Mouse (Mus musculus) liver, embryonic 12.5 days (tissue): ENCODE results near the gene Sike1. TPM values are rescaled to one million over a fixed set of nuclear protein-coding genes. Genes with fewer than 3 reads are reported as not detected.

Experiments used
- ATAC-seq: fragments of 200-750 bp; cut with Nextera tagmentation; 2 replicates; pipeline ENCODE4 v1.8.0; 2017; ENCODE audit warnings: moderate number of reproducible peaks, mild to moderate bottlenecking, moderate library complexity
- H3K27ac ChIP-seq: fragments of 300-500 bp; sonication (generic); 2 replicates; pipeline ENCODE4 v1.5.1; 2016; ENCODE audit warnings: mild to moderate bottlenecking
- H3K27me3 ChIP-seq: fragments of 300-500 bp; sonication (generic); replicated peaks from 2 replicates; pipeline ENCODE4 v1.6.1; 2016; ENCODE audit warnings: mild to moderate bottlenecking, moderate library complexity
- H3K36me3 ChIP-seq: fragments of 300-500 bp; sonication (generic); 2 replicates; pipeline ENCODE4 v1.6.1; 2016; ENCODE audit warnings: mild to moderate bottlenecking, moderate library complexity
- H3K4me1 ChIP-seq: fragments of 300-500 bp; sonication (generic); 2 replicates; pipeline ENCODE4 v1.6.1; 2016
- H3K4me2 ChIP-seq: fragments of 300-500 bp; sonication (generic); 2 replicates; pipeline ENCODE4 v1.6.1; 2016; ENCODE audit warnings: mild to moderate bottlenecking, moderate library complexity
- H3K4me3 ChIP-seq: fragments of 300-500 bp; sonication (generic); 2 replicates; pipeline ENCODE4 v1.5.1; 2016; ENCODE audit warnings: mild to moderate bottlenecking, moderate library complexity
- H3K9ac ChIP-seq: fragments of 300-500 bp; sonication (generic); 2 replicates; pipeline ENCODE4 v1.6.1; 2016; ENCODE audit warnings: mild to moderate bottlenecking, moderate library complexity
- H3K9me3 ChIP-seq: fragments of 300-500 bp; sonication (generic); replicated peaks from 2 replicates; pipeline ENCODE4 v1.6.1; 2016; ENCODE audit warnings: mild to moderate bottlenecking, moderate library complexity
- WGBS: fragments of 180-500 bp; shearing (Covaris S2); methylation state at CpG from one replicate; pipeline ENCODE4 v1.1.7; 2016; ENCODE audit not compliant: insufficient replicate concordance; 5-methylcytosine and 5-hydroxymethylcytosine counted together
- polyA plus RNA-seq: library from polyadenylated mRNA; unstranded; fragments of >200 nt; fragmentation: Nextera tagmentation; extraction: Ambion mirVana; gene quantifications from 2 replicates; pipeline ENCODE4 v1.2.1, GENCODE M21; 2016

Sike1 gene
- polyA plus RNA-seq, 1 experiment from 2014 or later, result 21.6 TPM

DNA sequence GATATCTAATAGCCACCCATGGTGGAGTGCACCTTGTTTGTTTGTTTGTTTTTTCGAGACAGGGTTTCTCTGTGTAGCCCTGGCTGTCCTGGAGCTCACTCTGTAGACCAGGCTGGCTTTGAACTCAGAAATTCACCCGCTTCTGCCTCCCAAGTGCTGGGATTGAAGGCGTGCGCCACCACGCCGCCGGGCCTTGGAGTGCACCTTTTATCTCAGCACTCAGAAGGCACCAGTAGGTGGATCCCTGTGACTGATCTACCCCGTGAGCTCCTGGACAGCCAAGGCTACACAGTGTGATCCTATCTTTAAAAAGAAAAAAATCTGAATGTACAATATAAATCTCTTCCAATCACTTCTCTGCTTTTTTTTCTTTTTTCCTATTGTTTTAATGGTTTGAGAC is 4.5 kb upstream of the Sike1 start:
- H3K36me3 ChIP-seq, result no peaks in the 10 kb centered on the region
- no peaks in the 10 kb centered on the region for H3K27me3 ChIP-seq
- no peaks in the 10 kb centered on the region for H3K9me3 ChIP-seq
- no peak overlapping the region for H3K9ac ChIP-seq
- no peak overlapping the region for H3K27ac ChIP-seq
- 53% methylated on average over 8 of the region's 8 CpGs for WGBS
- no peak overlapping the region for H3K4me2 ChIP-seq
- peaks cover 8% of the 10 kb centered on the region for H3K4me1 ChIP-seq
- H3K4me3 ChIP-seq, result no peak overlapping the region
- ATAC-seq, result no peak

DNA sequence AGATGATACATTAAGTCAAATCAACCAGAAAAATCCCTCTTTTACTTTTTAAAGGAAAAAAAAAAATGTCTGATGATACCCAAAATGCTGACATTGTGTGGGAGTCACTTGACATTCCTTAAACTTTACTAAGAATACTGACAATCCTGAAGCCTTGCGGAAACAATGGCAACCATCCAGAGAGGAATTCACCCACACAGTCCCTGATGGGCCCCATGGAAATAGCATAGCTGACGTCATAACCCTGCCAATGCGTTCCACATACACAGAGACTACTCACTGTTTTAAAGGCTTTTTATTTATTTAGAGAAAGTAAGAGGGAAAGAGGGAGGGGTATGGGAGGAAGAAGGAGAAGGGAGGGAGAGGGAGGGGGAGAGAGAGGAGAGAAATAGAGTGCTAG is 2.6 kb upstream of the Sike1 start:
- no peak overlapping the region for H3K4me2 ChIP-seq

DNA sequence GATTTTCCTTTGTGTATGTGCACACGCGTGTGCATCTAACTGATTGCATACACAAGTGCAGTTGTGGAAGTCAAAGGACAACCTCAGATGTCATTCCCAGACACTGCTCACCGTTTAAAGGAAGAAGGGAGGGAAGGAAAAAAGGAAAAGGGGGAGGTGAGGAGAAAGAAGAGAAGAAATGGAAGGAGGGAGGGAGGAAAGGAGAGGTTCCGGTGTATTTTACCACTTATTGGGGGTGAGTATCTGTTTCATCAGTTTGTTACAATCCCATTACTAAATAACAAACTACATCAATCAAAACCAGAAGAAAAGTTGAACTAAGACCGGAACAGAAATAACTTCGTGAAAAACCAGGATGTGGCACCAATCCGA is 289 bp upstream of the Sike1 start:
- Histone ChIP-seq H3K4me1 (peaks cover 20% of the 10 kb centered on the region), H3K27ac (no peak overlapping the region), H3K9me3 (0 out of 2 replicates have a peak, but pooled peaks cover 4% of the 10 kb centered on the region), H3K27me3 (no peaks in the 10 kb centered on the region), H3K36me3 (peaks cover 21% of the 10 kb centered on the region), H3K9ac (no peak overlapping the region), H3K4me3 (peak overlapping the region; percentile 70), H3K4me2 (peak overlapping the region; percentile 67)
- WGBS, result 44% methylated on average over 7 of the region's 7 CpGs
- no peak for ATAC-seq

More for the DNA sequence above, 2.6 kb upstream of the Sike1 start:
- Histone ChIP-seq H3K27ac (no peak overlapping the region), H3K9ac (no peak overlapping the region), H3K4me1 (peaks cover 20% of the 10 kb centered on the region), H3K36me3 (no peaks in the 10 kb centered on the region), H3K4me3 (no peak overlapping the region), H3K9me3 (no peaks in the 10 kb centered on the region), H3K27me3 (no peaks in the 10 kb centered on the region)
- 49% methylated on average over 3 of the region's 3 CpGs for WGBS
- no peak for ATAC-seq

DNA sequence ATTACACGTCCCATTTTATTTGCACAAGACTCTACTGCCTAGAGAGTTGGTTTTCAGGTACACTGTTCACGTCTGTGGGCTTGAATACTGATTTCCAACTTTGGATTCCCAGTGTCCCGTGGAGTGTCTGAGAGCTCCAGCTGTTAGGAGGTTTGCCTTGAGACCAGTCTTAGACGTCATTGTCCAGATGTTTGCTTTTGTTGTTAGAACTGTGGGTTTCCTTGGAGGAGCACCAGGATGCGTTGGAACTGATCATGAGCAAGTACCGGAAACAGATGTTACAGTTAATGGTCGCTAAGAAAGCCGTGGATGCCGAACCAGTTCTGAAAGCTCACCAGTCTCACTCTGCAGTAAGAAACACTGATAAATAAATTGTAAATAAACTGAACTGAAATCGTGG is 1.5 kb downstream of the Sike1 start:
- ATAC-seq, result no peak
- H3K4me2 ChIP-seq, result no peak overlapping the region
- WGBS, result 61% methylated on average over 10 of the region's 10 CpGs
- H3K27ac ChIP-seq, result no peak overlapping the region
- H3K4me3 ChIP-seq, result no peak overlapping the region
- no peak overlapping the region for H3K9ac ChIP-seq
- H3K4me1 ChIP-seq, result peaks cover 20% of the 10 kb centered on the region
- 0 out of 2 replicates have a peak, but pooled peaks cover 4% of the 10 kb centered on the region for H3K9me3 ChIP-seq
- peaks cover 34% of the 10 kb centered on the region for H3K36me3 ChIP-seq
- H3K27me3 ChIP-seq, result no peaks in the 10 kb centered on the region

DNA sequence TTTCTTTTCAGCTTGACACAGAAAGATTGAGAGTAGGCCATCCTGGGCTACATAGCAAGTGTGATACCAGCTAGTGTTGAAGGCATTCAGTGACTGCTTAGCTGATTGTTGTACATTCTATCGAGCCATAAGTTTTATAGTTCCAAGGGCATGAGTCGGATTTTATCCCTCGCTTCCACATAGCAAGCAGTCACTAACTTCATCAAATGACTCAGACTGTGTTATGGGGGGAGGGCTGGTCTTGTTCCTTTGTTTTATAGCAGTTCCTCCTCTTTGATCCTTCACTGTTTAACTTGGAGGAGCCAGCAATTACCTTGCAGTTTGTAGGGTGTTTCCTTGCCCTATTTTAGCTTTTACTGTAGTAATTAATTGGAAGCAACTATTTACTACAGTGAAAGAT is 2.1 kb downstream of the Sike1 start:
- no peak for ATAC-seq
- WGBS, result 89% methylated on average over 3 of the region's 3 CpGs

DNA sequence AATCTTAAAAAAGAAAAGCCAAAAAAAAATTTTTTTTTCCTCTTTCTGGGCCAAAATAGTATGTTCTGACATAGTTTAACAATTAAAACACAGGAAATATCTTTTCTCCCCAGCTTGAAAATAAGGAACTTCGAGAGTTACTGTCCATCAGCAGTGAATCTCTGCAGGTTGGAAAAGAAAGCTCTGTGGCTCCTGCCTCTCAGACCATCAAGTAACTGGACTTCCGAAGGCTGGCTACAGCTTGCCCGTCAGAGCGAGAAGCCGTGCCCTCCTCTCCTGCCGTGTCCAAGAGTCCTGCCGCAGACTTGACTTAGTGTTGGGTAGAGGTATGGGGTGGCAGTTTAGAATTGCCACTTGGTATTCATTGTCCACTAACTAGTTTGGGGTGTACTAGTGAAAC is 6.1 kb downstream of the Sike1 start:
- H3K9ac ChIP-seq, result no peak overlapping the region
- H3K4me3 ChIP-seq, result no peak overlapping the region
- H3K36me3 ChIP-seq, result peaks cover 48% of the 10 kb centered on the region
- ATAC-seq, result no peak
- no peaks in the 10 kb centered on the region for H3K27me3 ChIP-seq
- peaks cover 7% of the 10 kb centered on the region for H3K4me1 ChIP-seq
- no peak overlapping the region for H3K4me2 ChIP-seq
- 85% methylated on average over 7 of the region's 7 CpGs for WGBS
- H3K27ac ChIP-seq, result no peak overlapping the region
- 0 out of 2 replicates have a peak, but pooled peaks cover 4% of the 10 kb centered on the region for H3K9me3 ChIP-seq

More for the DNA sequence above, 2.1 kb downstream of the Sike1 start:
- H3K4me3 ChIP-seq, result no peak overlapping the region
- H3K9me3 ChIP-seq, result 0 out of 2 replicates have a peak, but pooled peaks cover 4% of the 10 kb centered on the region
- H3K36me3 ChIP-seq, result peaks cover 40% of the 10 kb centered on the region
- H3K9ac ChIP-seq, result no peak overlapping the region
- no peaks in the 10 kb centered on the region for H3K27me3 ChIP-seq
- H3K4me1 ChIP-seq, result peaks cover 20% of the 10 kb centered on the region
- no peak overlapping the region for H3K27ac ChIP-seq
- no peak overlapping the region for H3K4me2 ChIP-seq

DNA sequence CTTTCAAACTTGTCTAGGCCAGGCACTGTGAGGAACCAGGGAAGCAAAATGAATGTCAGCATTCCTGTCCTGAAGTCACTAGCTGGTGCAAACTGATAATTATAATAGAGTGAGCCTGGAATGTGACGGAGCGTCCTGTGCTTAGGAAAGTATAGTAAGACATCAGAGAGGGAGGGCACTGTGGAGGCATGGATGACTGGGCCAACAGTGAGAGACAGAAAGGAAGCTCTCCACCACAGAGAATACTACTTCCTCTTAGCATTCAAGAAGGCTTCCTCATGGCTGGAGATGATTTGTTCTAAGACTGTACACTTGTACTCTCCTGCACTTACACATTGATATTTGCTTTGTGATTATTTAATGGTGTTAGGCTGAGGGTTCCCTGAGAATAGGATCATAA is 21.8 kb downstream of the Sike1 start:
- H3K4me1 ChIP-seq, result peaks cover 22% of the 10 kb centered on the region
- H3K9me3 ChIP-seq, result no peaks in the 10 kb centered on the region
- 0 out of 2 replicates have a peak, but pooled peaks cover 2% of the 10 kb centered on the region for H3K36me3 ChIP-seq
- no peak overlapping the region for H3K4me3 ChIP-seq
- 59% methylated on average over 2 of the region's 2 CpGs for WGBS
- ATAC-seq, result no peak
- H3K9ac ChIP-seq, result no peak overlapping the region
- no peak overlapping the region for H3K4me2 ChIP-seq
- H3K27me3 ChIP-seq, result no peaks in the 10 kb centered on the region
- H3K27ac ChIP-seq, result no peak overlapping the region

DNA sequence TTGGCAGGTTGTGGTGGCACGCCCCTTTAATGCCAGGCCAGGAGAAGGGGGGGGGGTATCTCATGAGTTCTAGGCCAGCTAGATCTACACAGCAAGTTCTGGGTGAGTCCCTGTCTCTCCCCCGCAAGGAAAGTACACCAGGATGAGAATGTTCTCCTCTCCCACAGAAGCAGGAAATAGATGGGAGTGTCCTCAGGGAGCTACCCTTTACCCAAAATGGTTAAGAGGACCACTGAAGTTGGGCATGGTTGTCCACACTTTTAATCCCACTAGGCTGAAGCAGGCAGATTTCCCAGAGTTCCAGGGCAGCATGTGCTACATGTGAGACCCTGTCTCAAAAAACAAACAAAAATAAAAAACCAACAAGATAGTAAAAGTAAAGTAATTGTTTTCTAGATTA is 24.0 kb downstream of the Sike1 start:
- H3K27me3 ChIP-seq, result no peaks in the 10 kb centered on the region
- H3K4me3 ChIP-seq, result peak overlapping the region; percentile 96
- H3K9ac ChIP-seq, result 0 out of 2 replicates have a peak overlapping the region, but pooled peaks have one; percentile 96
- peak overlapping the region; percentile 91 for H3K27ac ChIP-seq
- peak overlapping the region; percentile 89 for H3K4me2 ChIP-seq
- ATAC-seq, result no peak
- H3K36me3 ChIP-seq, result 0 out of 2 replicates have a peak, but pooled peaks cover 5% of the 10 kb centered on the region
- H3K4me1 ChIP-seq, result peaks cover 37% of the 10 kb centered on the region
- 75% methylated on average over 2 of the region's 2 CpGs for WGBS
- H3K9me3 ChIP-seq, result no peaks in the 10 kb centered on the region

DNA sequence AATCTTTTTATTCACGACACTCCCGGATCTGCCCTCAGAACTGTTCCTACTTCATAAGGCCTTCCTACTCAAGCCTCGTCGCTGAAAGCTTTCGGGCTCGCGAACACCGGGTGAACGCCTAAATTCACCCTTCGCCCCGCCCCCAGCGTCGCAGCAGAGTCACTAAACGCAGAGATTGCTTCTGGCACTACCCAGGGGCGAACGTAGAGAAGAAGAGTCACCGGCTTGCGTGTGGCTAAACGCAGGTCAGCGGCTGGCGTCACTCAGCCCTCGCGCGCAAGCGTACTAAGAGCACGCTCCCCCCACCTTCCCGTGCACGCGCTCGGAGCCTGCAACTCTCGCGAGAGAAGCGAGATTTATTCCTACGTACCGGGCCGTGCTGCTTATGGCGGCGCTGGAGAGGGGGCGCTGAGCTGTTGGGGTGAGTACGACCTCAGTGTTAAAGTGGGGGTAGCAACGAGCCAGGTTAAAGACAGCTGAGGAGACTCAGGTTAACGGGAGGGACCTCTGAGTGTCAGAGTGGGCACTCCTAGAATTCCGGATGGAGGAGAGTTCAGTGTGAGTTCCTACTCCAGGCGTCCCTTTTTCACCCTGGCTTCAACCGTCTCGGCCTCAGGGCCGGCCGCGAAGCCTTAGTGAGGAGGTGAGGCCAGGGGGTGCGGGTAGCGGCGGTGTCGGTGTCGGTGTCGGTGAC is 24.9 kb downstream of the Sike1 start, which contains the start of gene Csde1:
Gene Csde1, plus strand, starts transcription at position 178 of the 694 bp plus-strand sequence.
- peak within 1 kb of the TSS; percentile 91 for H3K27ac ChIP-seq
- H3K4me2 ChIP-seq, result peak within 1 kb of the TSS; percentile 89
- H3K9ac ChIP-seq, result peak within 1 kb of the TSS; percentile 96
- under 1% methylated on average over 55 of the region's 55 CpGs for WGBS
- no peaks in the 10 kb centered on the region for H3K27me3 ChIP-seq
- H3K4me3 ChIP-seq, result peak within 1 kb of the TSS; percentile 96
- H3K9me3 ChIP-seq, result no peaks in the 10 kb centered on the region
- peaks cover 47% of the 10 kb centered on the region for H3K4me1 ChIP-seq
- ATAC-seq, result peak; percentile 92
- 0 out of 2 replicates have a peak, but pooled peaks cover 9% of the 10 kb centered on the region for H3K36me3 ChIP-seq

DNA sequence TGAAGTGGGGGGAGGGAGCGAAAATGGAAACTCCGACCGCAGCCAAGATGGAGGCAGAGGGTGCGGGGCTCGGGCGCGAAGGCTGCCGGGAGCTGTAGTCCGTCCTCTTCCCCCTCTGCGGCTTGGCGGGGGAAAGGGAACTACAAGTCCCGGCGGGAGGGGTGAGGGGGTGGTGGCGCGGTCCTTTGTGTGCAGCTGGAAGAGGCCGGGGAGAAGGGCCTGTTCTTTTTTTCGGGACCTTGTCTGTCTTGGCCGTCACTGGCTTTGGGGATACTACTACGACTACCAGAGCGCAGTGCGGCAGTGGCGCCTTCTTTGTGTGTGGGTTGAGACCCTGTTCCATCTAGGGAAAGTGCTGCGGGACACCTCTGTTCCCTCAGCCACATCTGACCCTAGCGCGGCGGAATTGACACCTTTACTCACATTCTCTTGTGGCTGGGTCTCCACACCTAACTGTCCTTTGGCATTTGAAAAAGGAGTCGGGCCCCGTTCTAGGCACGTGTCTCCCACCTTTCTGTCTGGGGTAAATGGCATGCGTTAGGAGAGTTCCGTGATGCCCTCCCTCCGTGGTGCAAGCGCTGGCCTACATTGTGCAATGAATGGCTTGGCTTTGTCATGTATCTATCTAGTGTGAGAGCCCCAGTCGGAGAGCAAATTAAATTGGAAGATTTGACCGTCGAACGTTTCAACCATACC is 25.6 kb downstream of the Sike1 start:
- H3K4me2 ChIP-seq, result peak overlapping the region; percentile 89
- no peaks in the 10 kb centered on the region for H3K9me3 ChIP-seq
- H3K27ac ChIP-seq, result peak overlapping the region; percentile 91
- ATAC-seq, result peak; percentile 88
- peak overlapping the region; percentile 96 for H3K4me3 ChIP-seq
- 0 out of 2 replicates have a peak, but pooled peaks cover 9% of the 10 kb centered on the region for H3K36me3 ChIP-seq
- under 1% methylated on average over 35 of the region's 37 CpGs for WGBS
- no peaks in the 10 kb centered on the region for H3K27me3 ChIP-seq
- peaks cover 52% of the 10 kb centered on the region for H3K4me1 ChIP-seq
- peak overlapping the region; percentile 96 for H3K9ac ChIP-seq

DNA sequence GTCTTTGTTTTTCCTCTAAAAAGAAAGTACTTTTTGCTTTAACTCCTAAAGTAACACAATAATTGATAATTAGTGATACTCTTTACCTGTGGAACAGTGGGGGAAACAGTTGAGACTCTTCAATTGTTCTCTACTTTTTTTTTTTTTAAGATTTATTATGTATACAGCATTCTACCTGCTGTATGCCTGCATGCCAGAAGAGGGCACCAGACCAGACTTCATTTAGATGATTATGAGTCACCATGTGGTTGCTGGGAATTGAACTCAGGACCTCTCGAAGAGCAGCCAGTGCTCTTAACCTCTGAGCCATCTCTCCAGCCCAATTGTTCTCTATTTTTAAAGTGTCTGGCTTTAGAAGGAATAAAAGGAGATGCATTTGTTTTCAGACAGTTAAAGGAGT is 30.7 kb downstream of the Sike1 start:
- WGBS, result 66% methylated on average over 1 of the region's 1 CpGs

DNA sequence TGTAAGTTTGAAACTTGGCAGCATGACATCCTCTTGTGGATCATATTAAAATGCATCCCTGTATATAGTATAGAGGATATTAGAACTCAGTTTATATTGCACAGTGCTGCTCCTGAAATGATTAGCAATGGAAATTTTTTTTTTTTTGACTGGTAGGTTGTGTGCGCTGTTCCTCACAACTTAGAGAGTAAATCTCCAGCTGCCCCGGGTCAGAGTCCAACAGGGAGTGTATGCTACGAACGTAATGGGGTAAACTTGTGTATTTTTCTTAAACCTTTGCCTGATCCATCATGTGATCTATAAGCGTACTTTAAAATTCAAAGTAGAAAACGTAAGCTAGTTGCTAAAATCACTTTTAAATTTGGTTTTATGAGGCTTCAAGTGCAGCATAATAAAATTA is 44.8 kb downstream of the Sike1 start:
- Histone ChIP-seq H3K4me1 (no peaks in the 10 kb centered on the region), H3K27me3 (no peaks in the 10 kb centered on the region), H3K9me3 (no peaks in the 10 kb centered on the region), H3K4me2 (no peak overlapping the region), H3K9ac (no peak overlapping the region), H3K4me3 (no peak overlapping the region), H3K36me3 (peaks cover 78% of the 10 kb centered on the region), H3K27ac (no peak overlapping the region)
- WGBS, result 84% methylated on average over 6 of the region's 6 CpGs
- no peak for ATAC-seq

More for the DNA sequence above, 30.7 kb downstream of the Sike1 start:
- no peaks in the 10 kb centered on the region for H3K27me3 ChIP-seq
- no peak overlapping the region for H3K4me3 ChIP-seq
- no peak for ATAC-seq
- H3K9ac ChIP-seq, result no peak overlapping the region
- no peak overlapping the region for H3K4me2 ChIP-seq
- H3K4me1 ChIP-seq, result peaks cover 50% of the 10 kb centered on the region
- H3K27ac ChIP-seq, result no peak overlapping the region
- no peaks in the 10 kb centered on the region for H3K9me3 ChIP-seq
- H3K36me3 ChIP-seq, result peaks cover 53% of the 10 kb centered on the region
